Mouse (Mus musculus): ENCODE measurements around the gene Fmo4. TPM values are rescaled to one million over a fixed set of nuclear protein-coding genes. Genes with fewer than 3 reads are reported as not detected.

Fmo4 gene
- polyA plus RNA-seq, 1 experiment = not detected

DNA sequence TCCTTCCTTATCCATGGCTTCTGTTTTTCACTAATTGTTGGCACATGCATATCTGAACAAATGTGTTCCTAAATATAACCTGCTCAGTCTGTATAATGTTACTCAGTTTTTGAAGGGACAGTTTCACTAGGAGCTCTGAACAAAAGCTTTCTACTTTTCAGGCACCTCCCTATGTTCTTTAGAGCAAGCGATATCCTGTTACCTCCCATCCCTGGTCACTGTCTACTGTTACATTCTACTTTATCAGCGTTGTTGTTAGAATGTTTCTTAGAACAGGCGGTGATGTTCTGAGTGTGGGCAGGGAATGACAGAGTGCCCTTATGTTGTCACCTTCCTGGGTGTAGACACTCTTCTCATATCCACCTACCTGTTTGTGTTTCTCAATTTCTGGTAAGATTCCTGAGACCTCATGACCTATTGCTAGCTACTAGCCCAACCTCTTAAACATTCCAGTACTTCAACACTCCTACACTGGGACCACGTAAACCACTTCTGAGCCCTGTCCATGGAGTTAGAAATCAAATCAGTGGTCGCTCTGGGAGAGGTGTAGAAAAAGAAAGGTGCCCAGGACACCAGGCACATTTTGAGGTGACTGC lies 35.7 kb downstream of the Fmo4 start:
- H3K4me3 ChIP-seq (replicated peaks; ENCODE audit: control insufficient read depth, low read depth, low read length) = no peak overlapping the region
- TF ChIP-seq POLR2A (IDR thresholded peaks at IDR 0.05; ENCODE audit: borderline replicate concordance, control insufficient read depth, low read depth, low read length) (no peak), CTCF (IDR thresholded peaks at IDR 0.05; ENCODE audit: control insufficient read depth, insufficient read depth, low read length) (no peak)
- 82% methylated on average over 5 of the region's 5 CpGs for WGBS
- no peak overlapping the region for H3K27ac ChIP-seq (ENCODE audit: control insufficient read depth, insufficient read depth, low read depth, low read length, poor library complexity)
- H3K4me1 ChIP-seq (ENCODE audit: control insufficient read depth, insufficient read depth, low read length) = no peaks in the 10 kb centered on the region

DNA sequence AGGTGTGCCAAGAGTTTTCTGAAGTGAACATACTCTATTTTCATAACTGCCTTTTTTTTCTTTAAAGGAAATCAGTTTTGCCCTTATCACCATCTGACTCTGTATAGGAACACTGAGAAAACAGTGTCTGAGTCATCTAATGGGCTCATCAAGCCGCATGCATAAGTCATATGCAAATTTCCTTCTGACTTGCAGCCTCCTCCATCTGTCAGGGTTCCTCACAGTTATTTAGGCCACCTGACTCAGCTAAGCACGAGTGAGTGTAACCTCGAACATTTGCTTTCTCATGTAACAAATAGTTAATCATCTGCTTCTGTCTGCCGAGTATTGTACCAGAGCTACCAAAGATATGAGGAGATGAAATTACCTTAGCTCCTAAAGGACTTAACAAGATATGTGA lies 40.1 kb downstream of the Fmo4 start:
- WGBS = 57% methylated on average over 4 of the region's 4 CpGs
- H3K27ac ChIP-seq (ENCODE audit: control insufficient read depth, insufficient read depth, low read depth, low read length, poor library complexity) = no peak overlapping the region
- no peak for TF ChIP-seq POLR2A (IDR thresholded peaks at IDR 0.05; ENCODE audit: borderline replicate concordance, control insufficient read depth, low read depth, low read length)
- no peak for TF ChIP-seq CTCF (IDR thresholded peaks at IDR 0.05; ENCODE audit: control insufficient read depth, insufficient read depth, low read length)
- no peak overlapping the region for H3K4me3 ChIP-seq (replicated peaks; ENCODE audit: control insufficient read depth, low read depth, low read length)
- H3K4me1 ChIP-seq (ENCODE audit: control insufficient read depth, insufficient read depth, low read length) = no peaks in the 10 kb centered on the region

- Histone ChIP-seq H3K4me1 (ENCODE audit: control insufficient read depth, insufficient read depth, low read length) (no peaks in the 10 kb centered on the region), H3K27ac (ENCODE audit: control insufficient read depth, insufficient read depth, low read depth, low read length, poor library complexity) (no peak overlapping the region), H3K4me3 (replicated peaks; ENCODE audit: control insufficient read depth, low read depth, low read length) (no peak overlapping the region)
- WGBS = 64% methylated on average over 4 of the region's 4 CpGs
- no peak for TF ChIP-seq CTCF (IDR thresholded peaks at IDR 0.05; ENCODE audit: control insufficient read depth, insufficient read depth, low read length)
- no peak for TF ChIP-seq POLR2A (IDR thresholded peaks at IDR 0.05; ENCODE audit: borderline replicate concordance, control insufficient read depth, low read depth, low read length)
Observed at GRCm38 (mm10) chr1:162771617-162772360, 42.0 kb downstream of the Fmo4 start.

DNA sequence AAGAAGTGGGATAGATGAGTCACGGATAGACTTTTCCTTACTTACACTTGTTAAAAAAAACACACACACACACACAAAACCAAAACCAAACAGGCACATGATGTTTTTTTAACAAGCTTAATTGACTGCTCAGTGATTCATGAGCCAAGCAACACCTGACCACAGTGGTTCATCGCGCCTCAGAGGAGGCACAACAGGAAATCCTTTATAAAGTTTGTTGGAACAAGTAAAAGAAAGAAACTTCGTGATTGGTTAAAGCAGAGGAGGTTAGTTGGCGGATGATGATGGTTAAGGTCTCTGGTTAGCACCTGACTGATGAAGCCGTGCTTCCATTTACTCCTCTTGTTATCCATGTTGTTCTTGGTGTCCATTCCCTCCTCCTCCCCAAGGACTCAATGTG lies 61.8 kb downstream of the Fmo4 start:
- no peak overlapping the region for H3K27ac ChIP-seq (ENCODE audit: control insufficient read depth, insufficient read depth, low read depth, low read length, poor library complexity)
- H3K4me1 ChIP-seq (ENCODE audit: control insufficient read depth, insufficient read depth, low read length) = no peaks in the 10 kb centered on the region
- no peak overlapping the region for H3K4me3 ChIP-seq (replicated peaks; ENCODE audit: control insufficient read depth, low read depth, low read length)
- WGBS = 51% methylated on average over 6 of the region's 6 CpGs
- TF ChIP-seq CTCF (IDR thresholded peaks at IDR 0.05; ENCODE audit: control insufficient read depth, insufficient read depth, low read length) (no peak), POLR2A (IDR thresholded peaks at IDR 0.05; ENCODE audit: borderline replicate concordance, control insufficient read depth, low read depth, low read length) (no peak)

GRCm38 (mm10) chr1:162749607-162750006 lies 64.2 kb downstream of the Fmo4 start:
- WGBS = 77% methylated on average over 7 of the region's 7 CpGs
- H3K27ac ChIP-seq (ENCODE audit: control insufficient read depth, insufficient read depth, low read depth, low read length, poor library complexity) = no peak overlapping the region
- TF ChIP-seq CTCF (IDR thresholded peaks at IDR 0.05; ENCODE audit: control insufficient read depth, insufficient read depth, low read length) = no peak
- TF ChIP-seq POLR2A (IDR thresholded peaks at IDR 0.05; ENCODE audit: borderline replicate concordance, control insufficient read depth, low read depth, low read length) = no peak
- no peak overlapping the region for H3K4me3 ChIP-seq (replicated peaks; ENCODE audit: control insufficient read depth, low read depth, low read length)
- no peaks in the 10 kb centered on the region for H3K4me1 ChIP-seq (ENCODE audit: control insufficient read depth, insufficient read depth, low read length)

DNA sequence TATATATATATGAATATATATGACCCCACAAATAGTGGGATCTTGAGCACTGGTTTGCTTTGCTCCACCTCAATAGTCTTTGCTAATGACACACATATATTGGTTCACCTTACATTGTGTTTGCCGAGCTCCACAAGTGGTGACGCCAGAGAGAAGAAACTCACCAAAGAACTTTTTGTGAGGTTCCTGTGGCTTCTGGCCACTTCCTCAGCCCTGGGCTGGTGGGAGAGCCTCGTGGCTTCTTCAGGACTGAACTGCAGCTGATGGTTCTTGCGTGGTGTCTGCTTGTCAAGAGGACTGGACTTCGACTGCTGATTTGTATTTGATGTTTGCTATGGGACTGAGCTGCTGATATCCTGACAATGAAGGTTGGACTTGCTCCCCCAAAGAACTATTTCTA lies 65.0 kb downstream of the Fmo4 start:
- Histone ChIP-seq H3K4me1 (ENCODE audit: control insufficient read depth, insufficient read depth, low read length) (no peaks in the 10 kb centered on the region), H3K27ac (ENCODE audit: control insufficient read depth, insufficient read depth, low read depth, low read length, poor library complexity) (no peak overlapping the region), H3K4me3 (replicated peaks; ENCODE audit: control insufficient read depth, low read depth, low read length) (no peak overlapping the region)
- 32% methylated on average over 5 of the region's 5 CpGs for WGBS
- TF ChIP-seq POLR2A (IDR thresholded peaks at IDR 0.05; ENCODE audit: borderline replicate concordance, control insufficient read depth, low read depth, low read length) (no peak), CTCF (IDR thresholded peaks at IDR 0.05; ENCODE audit: control insufficient read depth, insufficient read depth, low read length) (no peak)

Other genes with a start within 250 kb of the Fmo4 start
- 6.3 and 14.0 TPM in 2 replicates for gene Vamp4, start 243.5 kb downstream of the Fmo4 start, polyA plus RNA-seq (2011; ENCODE audit: insufficient read depth, insufficient read length, low replicate concordance, missing spikeins)
- gene Myoc, start 174.8 kb downstream of the Fmo4 start, polyA plus RNA-seq (2011; ENCODE audit: insufficient read depth, insufficient read length, low replicate concordance, missing spikeins) = 0.72 TPM in 1 of 2 replicates, not detected in the other
- gene Myocos, start 155.8 kb downstream of the Fmo4 start, polyA plus RNA-seq (2011; ENCODE audit: insufficient read depth, insufficient read length, low replicate concordance, missing spikeins) = not detected in 2 replicates
- 73.2 and 95.5 TPM in 2 replicates for gene Prrc2c, start 73.4 kb downstream of the Fmo4 start, polyA plus RNA-seq (2011; ENCODE audit: insufficient read depth, insufficient read length, low replicate concordance, missing spikeins)
- 10.4 and 18.0 TPM in 2 replicates for gene Fmo1, start 52.6 kb upstream of the Fmo4 start, polyA plus RNA-seq (2011; ENCODE audit: insufficient read depth, insufficient read length, low replicate concordance, missing spikeins)
- 11.6 and 12.1 TPM in 2 replicates for gene Fmo2, start 84.8 kb upstream of the Fmo4 start, polyA plus RNA-seq (2011; ENCODE audit: insufficient read depth, insufficient read length, low replicate concordance, missing spikeins)
- 1.2 TPM in 1 of 2 replicates, not detected in the other for gene Fmo6, start 123.5 kb upstream of the Fmo4 start, polyA plus RNA-seq (2011; ENCODE audit: insufficient read depth, insufficient read length, low replicate concordance, missing spikeins)
- gene Fmo3, start 170.6 kb upstream of the Fmo4 start, polyA plus RNA-seq (2011; ENCODE audit: insufficient read depth, insufficient read length, low replicate concordance, missing spikeins) = 0.63 TPM in 1 of 2 replicates, not detected in the other

Measured in bone marrow, adult 2 months (tissue).